Mouse (Mus musculus) frontal cortex, adult 2 months (tissue): ENCODE data around the gene Gucy1b1. TPM values are rescaled to one million over a fixed set of nuclear protein-coding genes. Genes with fewer than 3 reads are reported as not detected.

Experiments
- DNase-seq, 2 experiments: peaks; one replicate each; pipeline ENCODE4 v3.0.0; 2022; ENCODE audit warnings: low spot score in 1 of 2; ENCODE audit errors: extremely low spot score in 1 of 2
- polyA plus RNA-seq: library from polyadenylated mRNA; depleted of rRNA; stranded (reverse); fragments of >200 nt; gene quantifications from 2 replicates; pipeline ENCODE4 v1.2.3, GENCODE M21; 2012; rRNA removed

Gene Gucy1b1
- polyA plus RNA-seq = 129 and 141 TPM in 2 replicates

DNA sequence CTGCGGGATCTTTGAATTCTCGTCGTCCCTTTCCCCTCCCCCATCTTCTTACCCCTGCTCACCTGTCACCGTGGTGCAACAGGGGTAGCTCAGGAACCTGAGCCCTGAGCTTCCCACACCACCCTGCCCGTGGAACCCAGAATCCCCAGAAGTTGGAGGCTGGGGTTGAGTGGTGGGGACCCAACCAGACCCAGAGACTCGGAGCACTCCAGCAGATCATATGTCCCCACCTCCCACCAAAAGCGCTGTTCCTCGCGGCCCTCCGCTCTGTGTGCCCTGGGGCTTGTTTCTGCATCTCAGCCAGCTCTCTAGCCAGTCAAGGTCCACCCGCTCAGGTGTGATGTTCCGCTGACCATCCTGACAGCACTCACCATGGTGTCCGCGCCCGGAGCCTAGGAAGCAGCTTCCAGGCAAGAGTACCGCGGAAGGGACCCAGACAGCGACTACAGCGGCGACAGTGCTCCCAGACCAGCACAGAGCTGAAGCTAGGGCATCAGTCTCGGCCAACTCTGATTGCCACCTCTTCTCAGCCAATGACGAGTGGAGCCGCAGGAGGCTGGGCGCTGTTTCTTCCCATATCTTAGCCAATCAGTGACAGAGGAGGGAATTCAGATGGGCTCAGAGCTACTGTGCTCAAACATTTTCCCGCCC is at the start of gene Gucy1b1:
Gene Gucy1b1 (minus strand): TSS at position 489 of the 651 bp plus-strand sequence.
- DNase-seq = peak; percentile 86 to 91

DNA sequence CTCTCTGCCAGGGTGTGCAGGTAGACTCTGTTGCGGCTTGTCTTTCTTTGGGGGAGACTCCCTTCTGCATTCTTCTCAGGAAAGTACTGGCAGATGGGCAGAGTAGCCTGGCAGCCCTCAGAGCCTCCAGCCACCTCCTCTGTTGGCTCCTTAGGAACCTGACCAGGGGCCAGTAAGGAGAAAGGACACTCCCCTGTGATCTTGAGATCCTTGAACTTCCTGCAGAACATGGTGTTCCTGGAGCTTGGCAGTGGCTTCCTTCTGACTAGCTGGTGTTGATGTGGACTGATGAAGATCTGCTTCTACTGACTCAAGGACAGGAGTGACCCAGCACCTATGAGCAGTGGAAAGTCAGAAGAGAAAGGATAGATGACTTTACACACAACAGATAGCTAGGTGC is 44.4 kb upstream of the Gucy1b1 start:
- DNase-seq = no peak

DNA sequence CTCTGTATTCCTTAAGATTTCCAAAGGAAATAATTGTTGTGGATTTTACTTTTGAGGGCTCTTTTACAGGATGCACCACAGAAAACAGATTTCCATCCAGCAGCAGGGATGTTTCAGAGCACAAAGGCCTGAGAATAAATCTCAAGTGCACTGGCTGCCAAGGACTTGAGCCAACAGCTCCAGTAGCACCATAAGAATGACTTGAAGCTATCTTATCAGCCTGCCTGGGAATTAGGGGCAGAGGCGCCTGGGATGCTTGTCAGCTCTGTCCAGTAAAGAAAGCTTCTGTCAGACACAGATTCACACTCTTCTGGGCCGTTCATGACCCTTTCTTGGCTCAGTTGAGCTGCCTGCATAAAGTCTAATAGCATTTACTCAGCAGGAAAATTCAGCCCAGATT is 38.0 kb upstream of the Gucy1b1 start:
- no peak for DNase-seq

DNA sequence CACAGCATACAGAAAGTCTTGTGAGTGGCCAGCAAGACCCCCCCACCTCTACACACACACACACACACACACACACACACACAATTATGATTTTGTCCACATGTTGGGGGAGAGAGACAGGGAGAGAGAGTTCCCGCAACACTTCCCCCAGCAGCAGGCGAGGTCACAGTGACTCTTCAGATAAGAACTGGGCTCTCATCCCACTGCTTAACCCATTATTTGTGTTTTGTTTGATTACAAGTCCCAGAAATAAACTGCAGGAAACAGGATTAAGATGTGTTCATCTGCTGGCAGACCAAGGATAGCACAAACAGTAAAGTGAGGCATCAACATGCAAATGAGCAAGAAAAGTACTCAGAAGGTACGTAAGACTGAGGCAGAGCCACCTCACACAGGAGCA is 37.5 kb upstream of the Gucy1b1 start:
- no peak for DNase-seq

DNA sequence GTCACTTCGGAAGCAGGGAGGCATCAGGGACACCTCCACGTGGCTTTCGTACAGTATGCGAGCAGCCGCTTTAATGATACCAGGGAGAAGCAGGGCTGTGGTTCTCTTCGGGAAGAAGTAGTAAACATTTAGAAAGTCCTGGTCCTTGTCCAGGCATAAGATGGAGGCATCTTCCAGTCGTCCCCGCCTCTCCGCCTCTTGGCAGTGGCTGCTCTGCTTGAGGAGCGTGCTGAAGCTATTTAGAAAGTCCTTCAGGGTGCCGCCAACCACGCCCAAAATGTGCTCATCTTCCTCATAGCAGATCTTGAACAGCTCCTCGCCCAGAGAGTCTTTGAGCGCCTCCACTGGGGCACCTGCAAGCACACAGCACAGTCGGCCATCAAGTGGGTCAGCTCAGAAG is 34.5 kb upstream of the Gucy1b1 start:
- no peak for DNase-seq

DNA sequence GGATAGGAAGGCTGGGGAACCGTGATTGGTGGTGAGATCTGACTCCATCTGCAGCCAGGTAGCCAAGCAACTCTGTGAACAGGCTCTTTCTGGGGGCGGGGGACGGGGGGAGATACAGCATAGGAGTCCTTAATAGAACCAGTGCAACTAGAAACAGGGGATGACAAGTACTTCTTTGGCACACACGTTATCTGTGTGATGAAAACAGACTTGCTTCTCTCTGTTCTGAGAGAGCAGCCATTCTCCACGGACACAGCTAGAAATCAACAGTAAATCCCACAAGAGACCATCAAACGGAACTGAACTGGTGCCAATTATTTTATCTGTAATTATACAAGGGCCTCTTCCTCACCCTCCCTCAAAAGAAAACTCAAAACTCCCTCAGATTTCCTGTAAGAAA is 29.7 kb upstream of the Gucy1b1 start:
- no peak for DNase-seq

DNA sequence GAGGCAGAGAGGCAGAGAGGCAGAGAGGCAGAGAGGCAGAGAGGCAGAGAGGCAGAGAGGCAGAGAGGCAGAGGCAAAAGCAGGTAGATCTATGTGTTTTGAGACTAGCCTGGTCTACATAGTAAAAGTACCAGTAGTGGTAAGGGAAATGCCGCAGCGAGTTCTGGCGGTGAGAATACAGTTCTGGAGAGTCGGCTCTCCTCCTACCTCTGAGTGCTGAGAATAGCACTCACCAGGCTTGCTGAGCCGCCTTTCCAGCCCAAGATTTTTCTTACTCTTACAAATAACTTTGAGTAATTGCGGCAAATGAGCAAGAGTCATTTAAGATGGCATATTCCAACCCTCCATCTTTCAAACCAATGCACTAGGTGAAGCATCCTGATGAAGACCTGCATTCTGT is 24.6 kb upstream of the Gucy1b1 start:
- DNase-seq = peak; percentile 23 to 54

DNA sequence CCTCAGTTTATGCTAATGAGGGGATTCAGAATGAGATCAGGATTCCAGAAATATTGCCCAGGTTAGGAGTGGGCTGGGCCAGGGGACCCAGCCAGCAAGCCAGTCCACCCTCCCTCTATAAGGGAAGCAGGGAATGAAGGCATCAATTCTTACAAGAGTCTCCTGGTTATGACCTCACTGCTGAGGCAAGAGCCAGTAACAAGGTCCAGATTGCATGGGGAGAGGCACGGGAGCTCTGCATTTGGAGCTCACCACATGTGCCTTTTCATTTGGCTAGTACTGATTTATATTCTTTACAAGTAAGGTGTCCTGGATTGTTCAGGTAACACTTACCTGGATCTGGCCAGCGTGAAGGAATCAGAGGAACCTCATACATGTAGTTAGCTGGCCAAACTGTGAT is 22.3 kb upstream of the Gucy1b1 start:
- no peak for DNase-seq

DNA sequence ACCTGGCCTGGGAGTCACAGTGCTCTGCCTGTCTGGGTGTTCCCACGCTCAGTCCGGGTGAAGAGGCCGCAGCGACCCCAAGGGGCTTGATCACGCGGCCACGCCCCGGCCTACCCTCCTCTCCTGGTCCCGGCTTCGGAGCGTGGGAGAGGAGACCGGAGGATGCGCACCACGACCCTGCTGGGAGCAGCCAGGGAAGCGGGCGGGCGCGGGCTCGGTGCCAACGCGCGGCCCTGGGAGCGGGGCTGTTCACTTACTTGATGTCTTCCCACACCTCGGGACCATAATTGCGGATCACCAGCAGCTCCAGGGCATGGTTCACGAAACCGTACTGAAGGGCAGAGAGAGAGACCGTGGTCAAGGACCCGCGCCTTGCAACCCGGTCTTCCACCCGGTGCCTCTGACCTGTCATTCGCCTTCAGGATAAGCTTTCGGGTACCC is 728 bp downstream of the Gucy1b1 start:
- DNase-seq = peak; percentile 54 to 81

DNA sequence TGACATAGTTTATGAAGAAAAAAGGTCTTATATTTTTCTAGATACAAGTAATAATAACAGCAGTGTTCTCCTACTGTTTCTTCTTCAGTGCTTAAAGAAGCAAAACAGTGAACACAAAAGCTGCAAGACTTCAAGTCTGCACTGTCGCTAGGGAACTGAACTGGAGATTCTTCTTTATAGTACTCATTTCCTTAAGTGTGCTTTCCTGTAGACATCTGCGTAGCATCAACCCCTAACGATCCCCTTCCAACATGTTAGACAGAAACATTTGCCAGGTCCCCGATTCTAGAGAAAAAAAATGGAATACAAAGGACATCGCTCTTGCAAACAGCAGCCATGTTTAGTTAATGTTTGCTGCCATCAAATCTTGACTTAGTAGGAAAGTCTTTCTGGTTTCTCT is 6.7 kb downstream of the Gucy1b1 start:
- no peak for DNase-seq

DNA sequence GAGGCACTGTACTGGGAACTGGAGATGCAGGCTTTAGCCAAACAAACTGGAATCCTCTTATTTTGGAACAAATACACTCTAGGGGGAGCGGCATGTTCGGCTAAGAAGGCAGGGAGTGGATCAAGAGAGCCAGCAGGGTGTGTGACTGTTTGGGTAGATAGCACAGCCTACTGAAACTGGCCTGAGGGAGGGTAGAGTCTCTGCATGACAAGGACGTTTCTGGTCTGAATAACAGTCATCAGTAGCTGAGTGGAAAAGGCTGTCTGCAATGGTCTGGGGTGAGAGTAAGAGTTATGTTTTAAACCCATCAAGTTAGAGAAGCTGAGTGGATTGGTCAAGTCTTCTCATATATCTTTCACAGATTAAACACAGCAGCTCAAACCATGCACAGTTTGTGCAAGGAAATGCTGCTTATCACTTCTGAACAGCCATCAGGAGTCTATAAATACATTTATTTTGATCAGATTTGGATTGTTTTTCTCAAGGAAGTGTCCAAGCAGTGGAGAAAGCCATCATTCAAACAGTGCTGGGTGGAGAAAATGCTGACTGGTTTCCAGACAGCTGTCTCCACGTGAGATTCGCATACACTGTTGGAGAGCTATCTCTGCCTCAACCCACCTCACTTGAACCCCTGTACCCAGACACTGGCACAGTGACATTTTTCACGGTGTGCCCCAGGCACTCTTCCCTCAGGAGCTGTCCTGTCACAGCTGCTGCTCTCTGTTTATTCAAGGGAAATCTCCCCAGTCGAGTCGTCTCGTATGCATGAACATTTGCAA is 12.9 kb downstream of the Gucy1b1 start:
- DNase-seq = no peak

DNA sequence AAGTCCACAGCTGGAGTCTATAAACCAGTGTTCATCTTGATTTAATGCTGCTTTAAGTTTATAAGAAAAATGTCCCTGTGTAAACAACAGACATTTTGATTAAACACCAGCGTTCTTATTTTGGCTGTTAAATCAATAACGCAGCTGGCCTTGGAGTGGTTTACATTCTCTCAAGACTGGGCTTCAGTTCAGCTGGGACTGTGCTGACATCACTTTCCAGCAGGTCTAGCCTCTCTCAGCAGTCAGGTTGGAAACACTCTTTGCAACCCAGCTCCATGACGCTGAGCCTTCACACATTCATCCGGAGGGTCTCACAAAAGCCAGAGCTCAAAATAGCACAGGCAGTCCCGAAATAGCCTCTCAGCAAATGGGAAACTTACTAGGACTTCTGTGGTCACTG is 17.3 kb downstream of the Gucy1b1 start:
- no peak for DNase-seq

DNA sequence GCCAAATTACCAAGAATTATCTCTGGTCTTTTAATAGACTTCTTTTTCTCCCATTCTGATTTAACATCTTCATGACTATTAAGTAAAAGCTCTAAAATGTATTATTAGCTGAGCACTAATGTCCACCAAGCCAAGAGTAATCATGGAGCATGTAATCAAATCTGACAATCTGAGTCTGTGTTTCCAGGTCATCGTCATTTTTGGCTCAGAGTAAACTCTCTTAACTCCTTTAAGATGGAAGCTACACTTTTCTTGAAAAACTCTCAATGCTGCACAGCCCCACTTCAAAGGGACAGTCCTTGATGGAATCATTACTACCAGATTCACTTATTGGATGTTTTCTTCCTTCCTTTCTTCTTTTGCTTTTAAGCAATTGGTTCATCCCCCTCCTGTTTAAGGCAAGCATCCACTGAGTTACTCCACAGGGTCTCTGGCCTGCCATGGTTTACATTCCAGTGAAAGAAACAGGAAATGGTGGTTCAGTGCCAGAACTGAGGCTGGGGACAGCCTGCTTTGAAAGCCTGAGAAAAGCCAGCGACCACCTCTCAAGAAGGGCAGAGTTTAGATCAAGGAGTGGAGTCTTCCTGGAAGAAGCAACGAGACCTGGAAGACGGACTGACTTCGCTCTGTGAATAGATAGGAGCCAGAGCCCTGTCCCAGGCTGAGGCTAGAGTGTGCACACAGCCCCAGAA is 20.1 kb downstream of the Gucy1b1 start:
- no peak for DNase-seq

DNA sequence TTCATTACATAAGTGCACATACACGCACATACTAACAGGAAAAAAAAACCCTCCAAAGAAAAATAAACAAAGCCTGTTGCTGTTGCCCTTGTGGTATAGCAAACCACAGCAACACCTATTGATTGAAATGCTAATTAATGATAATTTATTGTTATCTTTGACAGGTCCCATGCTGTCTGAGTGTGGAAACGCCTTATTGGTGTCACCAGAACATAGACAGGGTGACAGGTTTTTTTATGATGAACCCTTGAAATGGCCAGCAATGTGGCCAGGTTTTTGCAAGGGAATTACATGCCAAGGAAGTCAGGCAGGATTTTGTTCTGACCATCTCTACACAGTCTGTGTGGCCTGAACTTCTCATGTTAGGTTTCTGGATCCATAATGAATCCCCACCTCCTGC is 22.5 kb downstream of the Gucy1b1 start:
- DNase-seq = no peak

DNA sequence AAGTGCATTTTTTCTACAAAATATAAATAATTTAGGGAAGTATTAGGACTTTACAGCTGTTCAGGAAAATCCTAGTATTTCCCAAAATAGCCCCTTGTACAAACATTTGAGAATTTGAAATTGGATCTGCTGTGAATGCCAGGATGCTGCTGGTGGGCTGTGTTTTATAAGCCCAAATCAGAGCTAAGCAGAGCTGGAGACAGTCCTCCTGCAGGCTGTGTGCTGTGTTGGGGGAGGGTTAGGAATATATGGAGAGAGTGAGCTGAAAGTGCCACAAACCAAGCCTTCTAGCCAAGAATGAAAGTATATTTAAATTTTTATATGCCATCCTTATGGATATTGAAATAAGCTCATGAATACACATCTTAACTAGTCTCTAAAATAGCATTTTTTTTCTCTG is 23.0 kb downstream of the Gucy1b1 start:
- no peak for DNase-seq

DNA sequence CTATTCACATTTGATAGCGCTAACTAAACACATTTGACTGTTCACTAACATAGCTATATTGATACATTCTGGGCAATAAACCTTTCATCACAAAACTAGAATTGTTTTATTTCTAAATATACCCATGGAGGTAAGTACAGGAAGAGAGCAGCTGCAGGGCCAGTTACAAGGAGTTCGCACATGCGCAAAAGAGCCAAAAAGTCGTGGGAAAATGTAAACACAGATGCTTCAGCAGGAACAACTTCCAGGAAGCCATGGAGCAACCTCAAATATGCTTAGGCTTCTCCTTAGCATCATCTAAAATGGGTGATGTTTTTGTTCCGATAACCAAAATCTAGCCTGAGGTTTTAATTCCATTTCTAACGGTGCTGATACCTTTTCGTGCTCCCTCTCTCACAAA is 25.8 kb downstream of the Gucy1b1 start:
- DNase-seq = peak in 1 of 2 experiments; percentile 50

DNA sequence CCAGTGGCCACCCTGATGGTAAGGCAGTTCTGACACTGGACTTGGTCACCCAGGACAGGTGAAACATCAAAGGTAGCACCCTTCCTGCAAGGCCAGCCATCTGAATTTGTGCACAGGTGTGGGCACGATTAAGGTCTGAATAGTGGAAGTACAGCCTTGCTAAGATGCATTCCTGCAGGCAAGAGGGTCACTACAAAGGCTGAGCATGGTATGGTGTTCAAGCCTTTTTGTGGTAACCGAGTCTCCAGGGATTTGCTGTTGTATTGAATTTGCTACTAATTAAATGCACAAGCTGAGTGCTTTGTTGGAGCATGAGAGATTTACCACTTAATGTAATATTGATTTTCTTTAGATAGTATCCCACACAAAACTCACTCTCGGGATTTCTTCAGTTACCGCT is 26.4 kb downstream of the Gucy1b1 start:
- no peak for DNase-seq

DNA sequence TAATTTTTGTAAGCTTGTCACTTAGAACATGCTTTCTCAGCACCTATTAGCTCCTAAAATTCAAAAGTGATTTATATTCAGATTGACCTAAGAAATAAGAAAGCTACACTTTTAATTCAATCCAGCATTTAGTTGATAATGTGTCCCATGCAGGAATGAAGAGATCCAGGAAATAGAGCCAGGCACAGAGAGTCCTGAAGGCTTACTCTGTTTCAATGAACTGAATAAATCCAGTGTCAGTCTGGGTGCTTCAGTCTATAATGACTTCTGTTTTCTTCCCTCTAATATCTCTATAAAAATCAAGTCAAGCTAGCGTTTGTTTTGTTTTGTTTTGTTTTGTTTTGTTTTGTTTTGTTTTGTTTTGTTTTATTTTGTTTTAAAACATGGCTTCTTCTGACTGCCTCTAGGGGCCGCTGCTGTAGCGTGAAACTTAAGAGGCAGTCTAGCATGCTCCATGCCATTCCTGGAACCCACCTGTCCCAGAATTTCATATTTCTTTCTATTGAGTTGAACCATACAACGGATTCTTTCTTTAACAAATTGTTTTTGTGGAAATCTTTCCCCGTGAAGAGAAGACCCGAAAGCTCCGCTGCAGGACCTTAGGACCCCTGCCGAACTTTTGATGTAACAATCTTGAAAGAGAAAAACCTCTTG is 27.3 kb downstream of the Gucy1b1 start:
- peak in 1 of 2 experiments; percentile 57 for DNase-seq

DNA sequence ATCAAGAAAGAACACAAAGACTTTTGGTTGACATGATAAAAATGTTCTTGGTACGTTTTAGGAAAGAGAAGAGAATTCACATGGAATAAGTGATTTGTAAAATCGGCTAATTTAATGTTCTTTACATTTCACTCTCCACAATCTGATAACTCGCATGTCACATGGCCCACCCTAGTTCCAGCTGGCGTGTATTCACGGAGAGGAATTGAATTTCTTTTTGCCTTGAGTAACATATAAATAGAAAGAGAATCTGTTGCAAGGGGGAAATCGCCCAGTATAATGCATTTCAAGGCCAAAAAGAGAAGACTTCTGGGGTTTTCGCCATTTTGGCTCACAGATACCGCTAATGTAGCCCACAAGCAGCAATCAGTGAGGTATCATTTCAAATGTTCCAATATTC is 28.4 kb downstream of the Gucy1b1 start:
- DNase-seq = peak in 1 of 2 experiments; percentile 58

DNA sequence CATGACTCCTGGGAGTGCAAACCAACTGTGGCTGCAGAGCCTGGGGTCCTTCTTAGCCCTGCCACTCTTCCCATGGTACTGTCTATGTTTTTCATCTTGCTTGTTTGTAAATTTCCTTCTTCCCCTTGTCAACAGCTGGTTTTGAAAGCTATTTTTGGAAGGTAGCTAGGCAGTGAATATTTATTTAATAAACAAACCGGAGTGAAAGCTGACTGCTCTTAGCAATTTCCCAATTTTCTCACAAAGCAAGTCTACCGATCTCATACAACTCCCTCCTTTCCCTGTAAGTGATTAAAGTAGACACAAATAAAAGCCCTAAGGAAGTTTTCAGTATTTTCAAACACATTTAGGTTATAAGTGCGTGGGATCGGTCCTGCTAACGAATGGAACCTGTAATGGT is 29.6 kb downstream of the Gucy1b1 start:
- no peak for DNase-seq

DNA sequence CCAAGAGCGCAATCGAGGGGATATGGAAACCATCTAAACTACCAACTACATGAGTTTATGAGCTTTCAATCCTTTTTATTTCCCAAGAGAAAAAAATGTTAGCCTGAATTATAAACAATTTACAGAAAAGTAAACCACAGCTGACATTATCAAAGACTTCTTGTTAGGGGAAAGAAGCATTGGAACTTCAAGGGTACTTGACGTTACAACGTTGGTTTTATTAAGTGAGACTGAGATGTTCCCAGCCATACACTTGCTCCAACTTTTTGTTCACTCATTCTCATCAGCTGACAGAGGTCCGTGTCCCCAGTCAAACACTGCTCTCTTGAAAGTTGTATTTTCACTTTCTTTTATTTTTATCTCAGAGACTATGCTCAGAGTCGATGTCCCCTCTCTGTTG is 30.8 kb downstream of the Gucy1b1 start:
- no peak for DNase-seq
